Mouse (Mus musculus): ENCODE data around the gene Il10rb.

The Il10rb gene

GRCm38 (mm10) chr16:91450137-91451064, 44.4 kb downstream of the Il10rb start:
- DNase-seq (ENCODE audit: low read depth, low spot score), result no peak

GRCm38 (mm10) chr16:91451949-91452348, 46.0 kb downstream of the Il10rb start:
- DNase-seq (ENCODE audit: low read depth, low spot score), result no peak

GRCm38 (mm10) chr16:91452363-91452896, 46.5 kb downstream of the Il10rb start:
- no peak for DNase-seq (ENCODE audit: low read depth, low spot score)

DNA sequence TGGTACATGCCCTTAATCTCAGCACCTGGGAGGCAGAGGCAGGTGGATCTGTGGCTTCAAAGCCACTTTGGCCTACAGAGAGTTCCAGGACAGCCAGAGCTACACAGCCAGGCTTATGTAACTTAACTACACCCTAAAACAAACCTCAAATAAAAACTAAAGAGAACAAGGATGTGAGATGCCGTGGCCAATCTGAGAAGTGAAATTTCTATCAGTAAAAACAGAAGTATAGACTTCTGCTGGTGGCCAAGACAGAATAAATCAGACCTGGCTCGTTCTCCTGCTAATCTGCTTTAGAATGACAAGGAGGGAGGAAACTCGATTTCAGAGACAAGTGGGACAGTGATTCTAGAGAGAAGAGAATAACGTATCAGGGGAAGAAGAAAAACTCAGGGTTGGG, 49.9 kb downstream of the Il10rb start:
- no peak for DNase-seq (ENCODE audit: low read depth, low spot score)

- DNase-seq (ENCODE audit: low read depth, low spot score), result no peak
These were observed 52.4 kb downstream of the Il10rb start for GRCm38 (mm10) chr16:91458301-91458746.

DNA sequence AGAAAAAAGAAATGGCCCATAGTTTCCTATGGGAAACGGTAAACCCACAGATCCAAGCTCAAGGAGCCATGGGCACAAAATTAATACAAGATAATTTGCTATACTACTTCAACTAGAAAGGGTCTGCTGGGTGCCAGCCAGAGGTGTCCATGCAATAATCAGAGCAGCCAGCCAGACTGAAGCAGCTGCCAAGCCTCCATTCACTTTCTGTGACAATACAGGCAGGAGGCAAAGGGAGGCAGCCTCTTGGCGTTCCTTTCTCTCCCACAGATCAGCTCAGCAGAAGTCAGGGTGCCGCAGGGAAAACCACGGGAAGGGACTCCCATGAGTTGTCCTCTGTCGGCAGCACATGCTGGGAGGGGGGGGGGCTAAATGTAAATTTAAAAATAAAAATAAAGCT, 53.0 kb downstream of the Il10rb start:
- no peak for DNase-seq (ENCODE audit: low read depth, low spot score)

GRCm38 (mm10) chr16:91459396-91459795, 53.4 kb downstream of the Il10rb start:
- DNase-seq (ENCODE audit: low read depth, low spot score), result no peak

DNA sequence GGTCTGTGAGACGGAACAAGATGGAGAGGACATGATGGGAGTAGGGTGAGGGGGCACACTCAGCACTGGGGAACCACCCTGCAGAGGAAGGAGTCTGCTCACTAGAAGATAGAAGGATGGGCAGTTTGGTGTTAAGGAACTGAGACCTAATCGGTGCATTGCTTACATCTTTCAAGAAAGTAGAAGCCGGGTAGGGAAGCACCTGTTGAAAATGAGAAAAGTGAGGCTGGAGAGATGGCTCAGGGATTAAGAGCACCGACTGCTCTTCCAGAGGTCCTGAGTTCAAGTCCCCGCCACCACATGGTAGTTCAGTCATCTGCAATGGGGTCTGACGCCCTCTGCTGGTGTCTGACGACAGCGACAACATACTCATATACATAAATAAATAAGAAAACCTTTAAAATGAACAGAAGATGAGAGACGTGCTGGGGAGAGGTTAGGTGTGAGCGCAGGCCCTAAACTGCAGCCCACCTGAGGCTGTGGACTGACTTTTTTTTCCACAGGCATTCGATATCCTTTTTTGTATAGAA, 53.9 kb downstream of the Il10rb start:
- peak; percentile 30 for DNase-seq (ENCODE audit: low read depth, low spot score)

DNA sequence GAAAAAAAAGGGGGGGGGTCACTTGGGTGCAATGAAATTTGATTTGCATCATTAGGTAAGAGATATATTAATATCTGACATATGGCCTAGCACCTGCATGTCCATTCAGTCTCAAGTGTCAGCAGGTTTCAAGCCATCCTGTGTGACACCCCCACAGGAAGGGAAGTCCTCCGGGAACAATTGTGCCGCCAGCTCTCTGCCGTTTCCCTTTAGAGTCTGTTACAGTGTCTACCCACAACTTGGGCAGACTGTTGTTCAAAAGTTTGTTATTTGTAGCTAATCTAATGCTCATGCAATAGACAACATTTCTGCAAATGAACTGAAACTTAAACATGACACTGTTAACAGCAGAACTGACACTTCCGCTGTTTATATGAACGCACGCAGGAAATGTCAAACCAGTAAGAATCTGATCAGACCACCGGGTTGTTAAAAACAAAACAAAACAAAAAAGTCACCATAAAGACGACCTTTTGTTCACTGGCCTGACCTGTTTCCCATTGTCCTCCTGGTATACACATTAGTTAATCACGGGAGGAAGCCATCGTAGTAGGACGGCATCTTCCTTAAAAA, 55.2 kb downstream of the Il10rb start:
- no peak for DNase-seq (ENCODE audit: low read depth, low spot score)

GRCm38 (mm10) chr16:91461773-91462181, 55.8 kb downstream of the Il10rb start:
- no peak for DNase-seq (ENCODE audit: low read depth, low spot score)

- DNase-seq (ENCODE audit: low read depth, low spot score), result no peak
These were observed 56.7 kb downstream of the Il10rb start for GRCm38 (mm10) chr16:91462644-91463043.

GRCm38 (mm10) chr16:91463400-91463799, 57.4 kb downstream of the Il10rb start:
- no peak for DNase-seq (ENCODE audit: low read depth, low spot score)

DNA sequence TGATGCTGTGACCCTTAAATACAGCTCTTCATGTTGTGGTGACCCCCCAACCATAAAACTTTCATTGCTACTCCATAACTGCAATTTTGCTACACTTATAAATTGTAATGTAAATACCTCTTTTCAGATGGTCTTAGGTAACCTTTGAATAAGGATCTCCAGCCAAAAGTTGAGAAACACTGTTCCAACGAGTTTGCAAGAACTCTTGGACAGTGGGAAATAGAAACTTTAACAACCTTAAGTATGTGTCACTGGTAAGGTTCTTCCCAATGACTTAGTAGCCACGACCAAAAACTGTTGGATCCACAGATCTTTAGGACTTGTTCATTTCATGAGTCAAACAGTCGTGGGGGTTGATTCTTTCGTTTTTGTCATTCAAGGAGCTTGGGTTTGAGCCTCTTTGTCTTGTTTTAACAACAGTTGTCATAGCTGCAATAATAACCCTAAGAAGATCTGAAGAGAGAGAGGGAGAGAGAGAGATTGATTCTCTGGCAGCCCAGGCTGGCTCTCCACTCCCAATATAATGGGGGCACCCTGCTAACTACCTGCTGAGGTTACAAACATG, 58.0 kb downstream of the Il10rb start:
- no peak for DNase-seq (ENCODE audit: low read depth, low spot score)

GRCm38 (mm10) chr16:91464594-91465504, 58.9 kb downstream of the Il10rb start:
- peak; percentile 96 for DNase-seq (ENCODE audit: low read depth, low spot score)

- no peak for DNase-seq (ENCODE audit: low read depth, low spot score)
These were observed 59.7 kb downstream of the Il10rb start for GRCm38 (mm10) chr16:91465505-91466240.

- DNase-seq (ENCODE audit: low read depth, low spot score), result peak; percentile 12
These were observed 60.6 kb downstream of the Il10rb start for GRCm38 (mm10) chr16:91466566-91466965.

- no peak for DNase-seq (ENCODE audit: low read depth, low spot score)
These were observed 64.5 kb downstream of the Il10rb start for GRCm38 (mm10) chr16:91470470-91470869.

DNA sequence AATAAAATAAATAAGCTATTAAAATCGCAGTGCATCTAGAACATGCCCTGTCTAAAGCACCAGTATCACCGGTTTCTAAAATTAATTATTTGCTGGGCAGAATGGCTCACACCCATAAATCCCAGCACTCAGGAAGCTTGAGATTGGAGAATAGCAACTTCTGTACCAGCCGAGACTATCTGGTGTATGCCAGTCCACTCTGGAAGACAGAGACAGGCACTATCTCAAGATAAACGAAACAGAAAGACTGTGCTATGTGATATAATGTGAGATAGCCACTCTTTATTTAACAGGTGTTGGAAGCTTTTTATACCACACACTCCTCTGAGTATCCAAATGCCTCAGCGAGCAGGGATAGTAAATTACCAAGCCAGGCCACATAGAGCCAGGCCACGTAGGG, 65.5 kb downstream of the Il10rb start:
- no peak for DNase-seq (ENCODE audit: low read depth, low spot score)

Measured in ES-CJ7 (cell line).